In the genomic region with DNA sequence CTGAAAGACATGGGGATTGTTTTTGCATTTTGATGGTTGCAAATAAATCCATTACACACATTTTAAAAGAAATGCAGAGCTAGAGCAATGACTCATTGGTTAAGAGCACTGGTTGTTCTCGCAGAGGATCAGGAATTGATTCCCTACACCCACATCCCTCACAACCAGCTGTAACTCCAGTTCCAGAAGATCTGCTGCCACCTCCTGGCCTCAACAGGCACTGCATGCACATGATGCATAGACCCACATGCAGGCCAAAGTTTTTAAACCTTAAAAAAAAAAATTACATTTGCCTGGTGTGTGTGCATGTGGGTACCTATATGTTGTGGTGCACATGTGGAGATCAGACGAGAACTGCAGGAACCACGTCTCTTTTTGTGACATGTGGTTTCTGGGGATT, we compare ENCODE assay signal across 9 mouse cellular contexts. TPM values are rescaled to one million over a fixed set of nuclear protein-coding genes. Genes with fewer than 3 reads are reported as not detected.
A peak's percentile ranks its signal among the peaks of the same experiment; 100 is the strongest.
DNase-seq lines count a peak whose midpoint lies in the region; ATAC-seq and TF ChIP-seq lines count a peak whose summit lies in the region.
"Had no signal": no experiment of that assay in that cellular context is flagged by ENCODE, and none has a peak within 500 bp of the region (broad histone marks: within the 10 kb centered on the region; RNA-seq: fewer than 3 reads in every experiment).

No protein-coding gene starts in this region.

- intact Hi-C loops in heart, postnatal 14 days (cut with DNase I): no loop called here

- no peaks in the 10 kb centered on the region for H3K27me3 ChIP-seq in lung, embryonic 14.5 days (ENCODE audit: insufficient read depth, low read length)
- H3K27me3 ChIP-seq in splenic B cell, adult 2 months (ENCODE audit: control insufficient read depth, insufficient read depth, low read length, poor library complexity, severe bottlenecking): no peaks in the 10 kb centered on the region
- H3K27me3 ChIP-seq: liver, embryonic 15.5 days had no signal

- no peak for ATAC-seq in lung, embryonic 14.5 days (ENCODE audit: insufficient read depth)
- ATAC-seq in cerebellum, adult (ENCODE audit: insufficient number of reproducible peaks, low FRiP score, low TSS enrichment): no peak

- H3K27ac ChIP-seq in lung, embryonic 14.5 days (ENCODE audit: low read depth): no peak overlapping the region
- H3K27ac ChIP-seq: liver, embryonic 15.5 days had no signal

- TF ChIP-seq CTCF in lung, embryonic 14.5 days (IDR thresholded peaks at IDR 0.05; ENCODE audit: low read depth): peak; percentile 74

- no peak overlapping the region for H3K9ac ChIP-seq in lung, embryonic 14.5 days
- H3K9ac ChIP-seq: liver, embryonic 15.5 days had no signal

- no peak overlapping the region for H3K4me2 ChIP-seq in lung, embryonic 14.5 days
- H3K4me2 ChIP-seq: liver, embryonic 15.5 days had no signal

- H3K36me3 ChIP-seq in lung, embryonic 14.5 days (ENCODE audit: insufficient read depth): no peaks in the 10 kb centered on the region
- H3K36me3 ChIP-seq in splenic B cell, adult 2 months (ENCODE audit: control insufficient read depth, insufficient read depth, low read length, poor library complexity, severe bottlenecking): no peaks in the 10 kb centered on the region
- H3K36me3 ChIP-seq: liver, embryonic 15.5 days had no signal

- peak; percentile 13 to 52 for DNase-seq in heart, postnatal 14 days
- no peak for DNase-seq in heart, adult 8-10 months (ENCODE audit: low spot score)
- peak; percentile 26 for DNase-seq in urinary bladder, postnatal 14 days (ENCODE audit: low spot score)
- DNase-seq in urinary bladder, postnatal 36 days (ENCODE audit: low spot score in 2 of 2): no peak
- DNase-seq in embryo, embryonic 10 days (ENCODE audit: low spot score): peak; percentile 60
- peak; percentile 62 for DNase-seq in lung, embryonic 14.5 days
- peak; percentile 60 for DNase-seq in splenic B cell, adult 2 months (ENCODE audit: low read depth, low spot score)

- 72% methylated on average over 3 of the region's 3 CpGs for WGBS in lung, embryonic 14.5 days

- no peaks in the 10 kb centered on the region for H3K4me1 ChIP-seq in lung, embryonic 14.5 days (ENCODE audit: insufficient read depth)

- no peak overlapping the region for H3K4me3 ChIP-seq in lung, embryonic 14.5 days (ENCODE audit: low read depth, low read length)
- H3K4me3 ChIP-seq: liver, embryonic 15.5 days had no signal

- no peaks in the 10 kb centered on the region for H3K9me3 ChIP-seq in lung, embryonic 14.5 days (ENCODE audit: low read depth, low read length)
- H3K9me3 ChIP-seq: liver, embryonic 15.5 days had no signal

RNA-seq across cellular contexts. Expression of a gene that starts 17.7 kb away (rescaled TPM):
- total RNA-seq in heart, postnatal 14 days (2021): under 1 TPM in 1 of 2 experiments, not detected in 1; 0.45 TPM
- total RNA-seq in heart, adult 8-10 months (2022): under 1 TPM in 1 of 4 experiments, not detected in 3; 0.34 TPM
- 0.47 and 0.78 TPM in 2 replicates for polyA plus RNA-seq in lung, embryonic 14.5 days (2014; fragmentation: Nextera tagmentation; extraction: Ambion mirVana)

RNA-seq across cellular contexts. Expression of a gene that starts 20.0 kb away (rescaled TPM):
- total RNA-seq in heart, postnatal 14 days (2021): 1 to 10 TPM; 2.2 to 2.7 TPM
- 1 to 10 TPM; 2.6 to 4.5 (median 3.2) TPM for total RNA-seq in heart, adult 8-10 months (2022)
- 5.9 and 6.4 TPM in 2 replicates for polyA plus RNA-seq in lung, embryonic 14.5 days (2014; fragmentation: Nextera tagmentation; extraction: Ambion mirVana)

RNA-seq across cellular contexts. Expression of a gene that starts 45.9 kb away (rescaled TPM):
- total RNA-seq in heart, postnatal 14 days (2021): 1 to 10 TPM; 1.7 to 2.2 TPM
- total RNA-seq in heart, adult 8-10 months (2022): 1 to 10 TPM; 1.7 to 4.2 (median 3.2) TPM
- polyA plus RNA-seq in lung, embryonic 14.5 days (2014; fragmentation: Nextera tagmentation; extraction: Ambion mirVana): 0.18 and 1.1 TPM in 2 replicates

RNA-seq across cellular contexts. Expression of a gene that starts 56.3 kb away (rescaled TPM):
- not detected for total RNA-seq in heart, postnatal 14 days (2021)
- not detected for total RNA-seq in heart, adult 8-10 months (2022)
- not detected in 2 replicates for polyA plus RNA-seq in lung, embryonic 14.5 days (2014; fragmentation: Nextera tagmentation; extraction: Ambion mirVana)

Comparison
In these comparisons a context has a peak if more than half of its experiments do, and no peak if none do; other contexts are left out.
1. DNase-seq: peak in heart, postnatal 14 days (2 of 2), urinary bladder, postnatal 14 days (single experiment), embryo, embryonic 10 days (single experiment), lung, embryonic 14.5 days (single experiment) and splenic B cell, adult 2 months (single experiment); none in heart, adult 8-10 months (single experiment) and urinary bladder, postnatal 36 days (0 of 2).